Comparison of ENCODE assay signal across 20 mouse cellular contexts in the genomic region with DNA sequence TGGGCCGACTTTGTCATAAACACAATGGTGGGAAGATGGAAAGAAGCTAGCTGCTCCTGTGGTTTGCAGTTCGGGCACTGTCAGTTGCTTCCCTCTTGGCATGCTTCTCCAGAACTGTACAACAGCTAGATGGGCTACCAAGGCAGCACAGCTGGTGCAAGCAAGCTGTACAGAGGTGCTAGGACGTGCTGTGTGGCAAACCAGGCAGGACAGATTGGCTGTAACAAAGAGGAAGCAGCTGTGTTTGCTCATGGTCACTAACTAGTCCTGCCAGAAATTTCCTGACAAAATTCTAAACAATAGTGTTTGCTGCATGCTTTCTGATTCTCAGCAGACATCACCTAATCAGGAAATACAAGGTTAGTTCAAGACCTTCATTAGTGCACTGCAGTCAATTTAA. TPM values are rescaled to one million over a fixed set of nuclear protein-coding genes. Genes with fewer than 3 reads are reported as not detected.
DNase-seq lines count a peak whose midpoint lies in the region; ATAC-seq and TF ChIP-seq lines count a peak whose summit lies in the region.
"Had no signal": no experiment of that assay in that cellular context is flagged by ENCODE, and none has a peak within 500 bp of the region (broad histone marks: within the 10 kb centered on the region; RNA-seq: fewer than 3 reads in every experiment).

No protein-coding gene starts in this region.

- H3K4me1 ChIP-seq in heart, embryonic 14.5 days (ENCODE audit: control insufficient read depth in 2 of 2, insufficient read depth in 2 of 2, low read length in 2 of 2), result no peaks in the 10 kb centered on the region
- peaks cover 7% of the 10 kb centered on the region for H3K4me1 ChIP-seq in heart, adult 2 months (ENCODE audit: control insufficient read depth, insufficient read depth, low read length)
- no peaks in the 10 kb centered on the region for H3K4me1 ChIP-seq in midbrain, embryonic 11.5 days (ENCODE audit: control insufficient read depth, insufficient read depth, low read length)
- H3K4me1 ChIP-seq in midbrain, embryonic 13.5 days (replicated peaks), result no peaks in the 10 kb centered on the region
- H3K4me1 ChIP-seq in lung, embryonic 16.5 days (replicated peaks; ENCODE audit: control insufficient read depth, insufficient read depth, low read length), result peaks cover 10% of the 10 kb centered on the region; the same call in 1 of the 2 replicates
- H3K4me1 ChIP-seq: forebrain, embryonic 13.5 days; midbrain, embryonic 12.5 days had no signal

- no peak overlapping the region for H3K4me2 ChIP-seq in heart, embryonic 14.5 days (ENCODE audit: low read length)
- no peak overlapping the region for H3K4me2 ChIP-seq in midbrain, embryonic 11.5 days
- no peak overlapping the region for H3K4me2 ChIP-seq in midbrain, embryonic 13.5 days (replicated peaks)
- H3K4me2 ChIP-seq in lung, embryonic 16.5 days (ENCODE audit: low read depth, low read length), result no peak overlapping the region
- H3K4me2 ChIP-seq: forebrain, embryonic 13.5 days; midbrain, embryonic 12.5 days had no signal

- H3K79me2 ChIP-seq in heart, adult 2 months (replicated peaks; ENCODE audit: control insufficient read depth, insufficient read depth, low read length), result no peaks in the 10 kb centered on the region

- ATAC-seq in heart, embryonic 14.5 days (ENCODE audit: insufficient number of reproducible peaks, insufficient read depth, low FRiP score, low read depth), result no peak; the same call in 1 of the 2 replicates
- no peak for ATAC-seq in midbrain, embryonic 11.5 days (ENCODE audit: low FRiP score)
- no peak for ATAC-seq in midbrain, embryonic 13.5 days
- ATAC-seq in lung, embryonic 16.5 days (ENCODE audit: low read depth), result peak; percentile 99
- ATAC-seq in megakaryocyte-erythroid progenitor cell, adult 5-6 weeks (replicated peaks; ENCODE audit: low FRiP score, low TSS enrichment, poor library complexity, severe bottlenecking), result no peak
- ATAC-seq: forebrain, embryonic 13.5 days; hindbrain, postnatal 0 days; liver, postnatal 0 days had no signal

- intact Hi-C loops in heart, adult 2 months (cut with DNase I), result no loop called here

- WGBS in heart, embryonic 14.5 days, result 81% methylated on average over 3 of the region's 3 CpGs
- WGBS in heart, adult 2 months, result 43% methylated on average over 3 of the region's 3 CpGs
- 92% methylated on average over 3 of the region's 3 CpGs for whole genome bisulfite sequencing in midbrain, embryonic 11.5 days
- WGBS in midbrain, embryonic 13.5 days, result 93% methylated on average over 3 of the region's 3 CpGs
- WGBS in lung, embryonic 16.5 days, result 55% methylated on average over 3 of the region's 3 CpGs

- TF ChIP-seq CTCF in heart, adult 2 months (IDR thresholded peaks at IDR 0.05), result no peak

- no peak for TF ChIP-seq POLR2A in heart, adult 2 months (IDR thresholded peaks at IDR 0.05; ENCODE audit: insufficient read depth, low read depth, low read length)

- H3K4me3 ChIP-seq in heart, embryonic 14.5 days (ENCODE audit: control insufficient read depth in 1 of 2, insufficient read depth in 1 of 2, low read depth in 1 of 2, low read length in 2 of 2), result no peak overlapping the region
- no peak overlapping the region for H3K4me3 ChIP-seq in heart, adult 2 months
- no peak overlapping the region for H3K4me3 ChIP-seq in midbrain, embryonic 11.5 days (ENCODE audit: low read depth, low read length)
- no peak overlapping the region for H3K4me3 ChIP-seq in midbrain, embryonic 13.5 days (replicated peaks)
- no peak overlapping the region for H3K4me3 ChIP-seq in lung, embryonic 16.5 days (ENCODE audit: low read length)
- H3K4me3 ChIP-seq: erythroblast, embryonic 14.5 days; forebrain, embryonic 13.5 days; midbrain, embryonic 12.5 days; myocyte had no signal

- H3K27ac ChIP-seq in heart, embryonic 14.5 days (replicated peaks in 1 of 2; ENCODE audit: control insufficient read depth in 1 of 2, insufficient read depth in 1 of 2, low read depth in 2 of 2, low read length in 2 of 2), result peak overlapping the region; percentile 4 to 45; a peak in 1 of 4 replicates
- H3K27ac ChIP-seq in heart, adult 2 months, result no peak overlapping the region
- H3K27ac ChIP-seq in midbrain, embryonic 11.5 days (ENCODE audit: low read depth, low read length), result no peak overlapping the region
- no peak overlapping the region for H3K27ac ChIP-seq in midbrain, embryonic 13.5 days
- peak overlapping the region; percentile 84 for H3K27ac ChIP-seq in lung, embryonic 16.5 days (ENCODE audit: low read length)
- H3K27ac ChIP-seq: forebrain, embryonic 13.5 days; hindbrain, postnatal 0 days; midbrain, embryonic 12.5 days had no signal

- peaks cover 97% of the 10 kb centered on the region for H3K36me3 ChIP-seq in heart, embryonic 14.5 days (ENCODE audit: control insufficient read depth, insufficient read depth, low read length)
- peaks cover 42% of the 10 kb centered on the region for H3K36me3 ChIP-seq in heart, adult 2 months (ENCODE audit: control insufficient read depth, insufficient read depth, low read length)
- peaks cover 3% of the 10 kb centered on the region; the same call in 1 of the 2 replicates for H3K36me3 ChIP-seq in midbrain, embryonic 11.5 days (ENCODE audit: control insufficient read depth, insufficient read depth, low read length)
- H3K36me3 ChIP-seq in midbrain, embryonic 13.5 days, result peaks cover 45% of the 10 kb centered on the region
- H3K36me3 ChIP-seq in lung, embryonic 16.5 days (ENCODE audit: control insufficient read depth, insufficient read depth, low read length), result peaks cover 42% of the 10 kb centered on the region

- no peaks in the 10 kb centered on the region for H3K27me3 ChIP-seq in heart, embryonic 14.5 days (ENCODE audit: control insufficient read depth, insufficient read depth, low read length)
- no peaks in the 10 kb centered on the region for H3K27me3 ChIP-seq in heart, adult 2 months (ENCODE audit: control insufficient read depth, insufficient read depth, low read length)
- H3K27me3 ChIP-seq in midbrain, embryonic 11.5 days (ENCODE audit: control insufficient read depth, insufficient read depth, low read length), result no peaks in the 10 kb centered on the region
- no peaks in the 10 kb centered on the region for H3K27me3 ChIP-seq in midbrain, embryonic 13.5 days
- no peaks in the 10 kb centered on the region for H3K27me3 ChIP-seq in lung, embryonic 16.5 days (ENCODE audit: control insufficient read depth, insufficient read depth, low read depth, low read length)
- H3K27me3 ChIP-seq: forebrain, embryonic 13.5 days; midbrain, embryonic 12.5 days had no signal

- no peak overlapping the region for H3K9ac ChIP-seq in heart, embryonic 14.5 days (ENCODE audit: low read length)
- no peak overlapping the region for H3K9ac ChIP-seq in heart, adult 2 months (ENCODE audit: low read depth, low read length)
- H3K9ac ChIP-seq in midbrain, embryonic 11.5 days (ENCODE audit: low read length), result no peak overlapping the region
- no peak overlapping the region for H3K9ac ChIP-seq in midbrain, embryonic 13.5 days (replicated peaks)
- H3K9ac ChIP-seq in lung, embryonic 16.5 days (ENCODE audit: low read length), result no peak overlapping the region
- H3K9ac ChIP-seq: forebrain, embryonic 13.5 days; liver, postnatal 0 days; midbrain, embryonic 12.5 days had no signal

- H3K9me3 ChIP-seq in heart, embryonic 14.5 days (ENCODE audit: control insufficient read depth, low read length), result no peaks in the 10 kb centered on the region
- H3K9me3 ChIP-seq in midbrain, embryonic 11.5 days (ENCODE audit: control insufficient read depth, low read length), result no peaks in the 10 kb centered on the region
- no peaks in the 10 kb centered on the region for H3K9me3 ChIP-seq in midbrain, embryonic 13.5 days
- no peaks in the 10 kb centered on the region for H3K9me3 ChIP-seq in lung, embryonic 16.5 days (ENCODE audit: control insufficient read depth, low read length)
- H3K9me3 ChIP-seq: forebrain, embryonic 13.5 days; midbrain, embryonic 12.5 days had no signal

- TF ChIP-seq EP300 in heart, adult 2 months (IDR thresholded peaks at IDR 0.05; ENCODE audit: insufficient read depth, low read depth, low read length), result no peak

- DNase-seq in heart, adult 2 months, result no peak
- peak; percentile 62 for DNase-seq in midbrain, embryonic 11.5 days (ENCODE audit: low spot score, missing footprints)
- DNase-seq in spleen, postnatal 14 days (ENCODE audit: low spot score in 2 of 2), result no peak
- DNase-seq: adrenal gland, adult 2 months; cerebellum, adult 8-10 months; gastrocnemius, postnatal 14 days; heart, postnatal 14 days; kidney, adult 11 months; kidney, postnatal 10 days; liver, postnatal 0 days; thymus, postnatal 25 days had no signal

RNA-seq across cellular contexts. Expression of gene Ranbp2, which starts 30.0 kb away (rescaled TPM):
- 23.5 and 26.8 TPM in 2 replicates for polyA plus RNA-seq in heart, embryonic 14.5 days (2014; fragmentation: Nextera tagmentation; extraction: Ambion mirVana)
- total RNA-seq in heart, adult 2 months (2021), result 10 to 100 TPM; 47.5 to 53.5 TPM
- polyA plus RNA-seq in heart, adult 2 months (2012; rRNA removed), result 3.2 and 9.5 TPM in 2 replicates
- 29.1 and 33.8 TPM in 2 replicates for polyA plus RNA-seq in midbrain, embryonic 11.5 days (2014; fragmentation: Nextera tagmentation; extraction: Ambion mirVana)
- polyA plus RNA-seq in midbrain, embryonic 13.5 days (2015; fragmentation: Nextera tagmentation; extraction: Ambion mirVana), result 22.0 and 23.2 TPM in 2 replicates
- 26.0 and 29.1 TPM in 2 replicates for polyA plus RNA-seq in lung, embryonic 16.5 days (2015; fragmentation: Nextera tagmentation; extraction: Ambion mirVana)
- total RNA-seq in megakaryocyte-erythroid progenitor cell, adult 5-6 weeks (2014; fragmentation: Nextera tagmentation), result 146 and 174 TPM in 2 replicates
- 291 and 342 TPM in 2 replicates for total RNA-seq in megakaryocyte-erythroid progenitor cell, adult 5-6 weeks (2017)

Comparison
In these comparisons a context has a peak if more than half of its experiments do, and no peak if none do; other contexts are left out.
1. H3K27ac ChIP-seq: peak in heart, embryonic 14.5 days (2 of 2) and lung, embryonic 16.5 days (single experiment); none in heart, adult 2 months (single experiment), midbrain, embryonic 11.5 days (single experiment) and midbrain, embryonic 13.5 days (single experiment).